Mouse (Mus musculus) midbrain, embryonic 16.5 days (tissue): Measurements from ENCODE around the gene Ilf3. TPM values are rescaled to one million over a fixed set of nuclear protein-coding genes. Genes with fewer than 3 reads are reported as not detected.

Experiments used
- ATAC-seq: fragments of 200-750 bp; cut with Nextera tagmentation; 2 replicates; pipeline ENCODE4 v1.8.0; 2017; ENCODE audit warnings: moderate TSS enrichment
- H3K27ac ChIP-seq: fragments of 300-500 bp; sonication (generic); 2 replicates; pipeline ENCODE4 v1.5.1; 2014; ENCODE audit warnings: mild to moderate bottlenecking, low read length, mixed read lengths
- H3K27me3 ChIP-seq: fragments of 300-500 bp; sonication (generic); 2 replicates; pipeline ENCODE4 v1.6.1; 2014; ENCODE audit warnings: low read depth, low read length, mixed read lengths; ENCODE audit not compliant: control insufficient read depth, insufficient read depth
- H3K36me3 ChIP-seq: fragments of 300-500 bp; sonication (generic); 2 replicates; pipeline ENCODE4 v1.6.1; 2014; ENCODE audit warnings: mild to moderate bottlenecking, low read length, moderate library complexity, mixed read lengths; ENCODE audit not compliant: control insufficient read depth, insufficient read depth
- H3K4me1 ChIP-seq: fragments of 300-500 bp; sonication (generic); 2 replicates; pipeline ENCODE4 v1.6.1; 2014; ENCODE audit warnings: mild to moderate bottlenecking, low read length, mixed read lengths; ENCODE audit not compliant: control insufficient read depth, insufficient read depth
- H3K4me2 ChIP-seq: fragments of 300-500 bp; sonication (generic); 2 replicates; pipeline ENCODE4 v1.6.1; 2014; ENCODE audit warnings: mild to moderate bottlenecking, low read length, mixed read lengths
- H3K4me3 ChIP-seq: fragments of 300-500 bp; sonication (generic); 2 replicates; pipeline ENCODE4 v1.5.1; 2014; ENCODE audit warnings: low read depth, mild to moderate bottlenecking, low read length, moderate library complexity, mixed read lengths
- H3K9ac ChIP-seq: fragments of 300-500 bp; sonication (generic); 2 replicates; pipeline ENCODE4 v1.6.1; 2014; ENCODE audit warnings: low read depth, low read length, mixed read lengths
- H3K9me3 ChIP-seq: fragments of 300-500 bp; sonication (generic); replicated peaks from 2 replicates; pipeline ENCODE4 v1.6.1; 2014; ENCODE audit warnings: mild to moderate bottlenecking, low read length, mixed read lengths; ENCODE audit not compliant: control insufficient read depth, poor library complexity, severe bottlenecking
- WGBS: fragments of 180-500 bp; shearing (Covaris S2); extraction: QIAGEN DNeasy Blood & Tissue Kit; methylation state at CpG from one replicate; pipeline ENCODE4 v1.1.7; 2014; 5-methylcytosine and 5-hydroxymethylcytosine counted together
- polyA plus RNA-seq: library from polyadenylated mRNA; unstranded; fragments of >200 nt; fragmentation: Nextera tagmentation; extraction: Ambion mirVana; gene quantifications from 2 replicates; pipeline ENCODE4 v1.2.1, GENCODE M21; 2015

Ilf3 gene
- polyA plus RNA-seq, 1 experiment from 2014 or later, result 228 TPM

DNA sequence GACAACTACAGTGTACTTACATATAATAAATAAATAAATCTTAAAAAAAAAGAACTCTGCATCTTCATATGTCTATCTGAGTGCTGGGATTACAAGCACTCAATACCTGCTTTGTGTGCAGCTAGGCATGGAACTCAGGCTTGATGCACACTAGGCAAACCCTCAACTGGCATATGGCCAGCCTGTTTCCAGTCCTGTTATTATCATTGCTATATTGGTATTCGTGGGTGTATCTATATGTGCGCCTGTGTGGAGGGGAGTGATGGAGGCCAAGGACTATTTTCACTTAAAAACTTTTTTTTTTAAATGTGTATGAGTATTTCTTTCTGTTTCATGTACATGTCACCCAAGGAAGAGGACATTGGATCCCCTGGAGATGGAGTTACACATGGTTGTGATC is 66.7 kb downstream of the Ilf3 start:
- H3K27ac ChIP-seq, result no peak overlapping the region
- H3K9ac ChIP-seq, result no peak overlapping the region
- H3K4me1 ChIP-seq, result no peaks in the 10 kb centered on the region
- no peak overlapping the region for H3K4me3 ChIP-seq
- H3K4me2 ChIP-seq, result no peak overlapping the region
- H3K9me3 ChIP-seq, result no peaks in the 10 kb centered on the region
- no peak for ATAC-seq
- no peaks in the 10 kb centered on the region for H3K27me3 ChIP-seq
- H3K36me3 ChIP-seq, result no peaks in the 10 kb centered on the region
- WGBS, result 93% methylated on average over 2 of the region's 2 CpGs

DNA sequence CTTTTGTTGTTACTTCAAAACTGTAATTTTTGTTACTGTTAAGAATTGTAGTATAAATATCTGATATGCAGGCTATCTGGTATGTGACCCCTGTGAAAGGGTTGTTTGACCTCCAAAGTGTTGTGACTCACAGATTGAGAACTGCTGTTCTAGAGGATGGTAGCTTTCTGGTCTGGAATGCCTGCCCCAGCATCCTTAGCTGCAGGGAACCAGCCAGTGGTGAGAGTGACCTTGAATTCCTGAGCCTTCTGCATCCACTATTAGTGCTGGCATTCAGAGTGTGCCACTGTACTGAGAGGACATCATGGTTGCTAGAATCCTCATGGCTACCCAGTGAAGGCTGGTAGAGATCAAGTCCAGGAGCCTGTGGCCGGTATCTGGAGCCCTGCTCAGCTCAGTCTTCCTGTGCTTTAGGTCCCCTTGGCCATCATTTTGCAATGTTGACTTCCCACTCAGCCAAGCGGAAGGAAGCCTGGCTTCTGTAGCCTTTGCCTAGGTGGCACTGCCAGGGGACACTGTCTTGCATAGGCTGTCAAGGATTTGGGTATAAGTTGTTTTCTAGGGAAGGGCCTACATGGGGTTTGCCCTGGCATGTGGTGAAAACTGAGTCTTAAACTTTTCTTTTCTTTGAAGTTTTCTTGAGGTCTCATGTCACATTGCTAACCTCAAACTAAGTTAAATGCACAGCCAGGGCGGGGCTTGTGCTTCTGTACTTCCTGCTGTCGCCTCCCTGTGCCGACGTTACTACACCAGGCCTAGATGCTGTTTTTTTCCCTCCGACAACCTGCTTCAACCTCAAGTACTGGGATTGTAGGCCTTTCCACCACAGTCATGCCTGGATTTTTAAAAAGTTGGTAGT is 68.3 kb downstream of the Ilf3 start:
- Histone ChIP-seq H3K4me2 (no peak overlapping the region), H3K27ac (no peak overlapping the region), H3K9ac (no peak overlapping the region), H3K27me3 (no peaks in the 10 kb centered on the region), H3K4me1 (no peaks in the 10 kb centered on the region), H3K36me3 (no peaks in the 10 kb centered on the region), H3K4me3 (no peak overlapping the region), H3K9me3 (no peaks in the 10 kb centered on the region)
- WGBS, result 95% methylated on average over 7 of the region's 7 CpGs
- no peak for ATAC-seq

DNA sequence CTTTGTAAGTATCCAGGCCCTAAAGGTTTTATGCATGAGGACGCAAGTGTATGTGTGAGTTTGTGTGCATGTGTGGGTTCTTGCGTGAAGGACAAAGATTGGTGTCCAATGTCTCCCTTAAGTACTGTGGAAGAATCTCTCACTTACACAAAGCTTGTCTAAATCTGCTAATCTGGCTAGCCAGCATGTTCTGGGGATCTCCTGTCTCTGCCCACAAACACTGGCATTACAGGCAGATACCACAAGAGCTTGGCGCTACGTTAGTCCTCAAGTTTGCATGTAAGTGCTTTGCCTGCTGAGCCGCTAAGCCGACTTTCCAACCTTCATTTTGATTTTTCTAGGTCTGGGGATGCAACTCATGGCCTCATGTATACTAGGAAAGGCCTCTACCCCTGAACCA is 69.9 kb downstream of the Ilf3 start:
- ATAC-seq, result no peak
- Histone ChIP-seq H3K4me3 (no peak overlapping the region), H3K36me3 (no peaks in the 10 kb centered on the region), H3K9ac (no peak overlapping the region), H3K27ac (no peak overlapping the region), H3K4me2 (no peak overlapping the region), H3K9me3 (no peaks in the 10 kb centered on the region), H3K27me3 (no peaks in the 10 kb centered on the region), H3K4me1 (no peaks in the 10 kb centered on the region)
- 94% methylated on average over 6 of the region's 6 CpGs for WGBS

- no peak for ATAC-seq
- Histone ChIP-seq H3K36me3 (no peaks in the 10 kb centered on the region), H3K9ac (no peak overlapping the region), H3K9me3 (no peaks in the 10 kb centered on the region), H3K4me3 (no peak overlapping the region), H3K27ac (no peak overlapping the region), H3K27me3 (no peaks in the 10 kb centered on the region), H3K4me1 (no peaks in the 10 kb centered on the region), H3K4me2 (no peak overlapping the region)
- WGBS, result 80% methylated on average over 3 of the region's 3 CpGs
These were observed 70.5 kb downstream of the Ilf3 start for GRCm38 (mm10) chr9:21438219-21438618.

GRCm38 (mm10) chr9:21439456-21439855 is 71.8 kb downstream of the Ilf3 start:
- Histone ChIP-seq H3K27me3 (no peaks in the 10 kb centered on the region), H3K36me3 (no peaks in the 10 kb centered on the region; the same call in 1 of the 2 replicates), H3K4me1 (no peaks in the 10 kb centered on the region), H3K4me2 (no peak overlapping the region), H3K9ac (no peak overlapping the region), H3K27ac (no peak overlapping the region), H3K4me3 (no peak overlapping the region), H3K9me3 (no peaks in the 10 kb centered on the region)
- 73% methylated on average over 3 of the region's 3 CpGs for WGBS
- ATAC-seq, result no peak

- no peaks in the 10 kb centered on the region; the same call in 1 of the 2 replicates for H3K36me3 ChIP-seq
- H3K9ac ChIP-seq, result no peak overlapping the region
- H3K27ac ChIP-seq, result no peak overlapping the region
- H3K27me3 ChIP-seq, result no peaks in the 10 kb centered on the region
- no peak overlapping the region for H3K4me2 ChIP-seq
- no peak overlapping the region for H3K4me3 ChIP-seq
- no peaks in the 10 kb centered on the region for H3K9me3 ChIP-seq
- 98% methylated on average over 2 of the region's 2 CpGs for WGBS
- H3K4me1 ChIP-seq, result no peaks in the 10 kb centered on the region
- no peak for ATAC-seq
These were observed 72.2 kb downstream of the Ilf3 start for GRCm38 (mm10) chr9:21439914-21440313.

DNA sequence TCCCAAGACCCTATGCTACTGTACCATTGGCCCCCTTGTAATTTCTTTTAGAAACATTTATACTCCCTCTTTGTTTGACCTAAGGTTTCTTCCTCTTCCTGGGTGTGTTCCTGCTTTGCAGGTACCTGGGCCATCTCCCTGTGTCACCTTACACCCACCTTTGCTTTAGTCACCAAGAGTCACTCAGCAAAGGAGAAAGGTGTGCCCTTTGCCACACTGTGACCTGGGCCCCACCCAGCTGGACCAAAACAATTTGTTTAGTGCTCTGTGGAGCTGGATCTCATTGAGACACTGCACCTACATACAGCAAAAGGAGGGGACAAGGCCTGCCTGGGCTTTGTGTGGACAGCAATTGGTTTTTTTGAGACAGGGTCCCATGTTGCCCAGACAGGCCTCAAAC is 72.7 kb downstream of the Ilf3 start:
- no peaks in the 10 kb centered on the region for H3K9me3 ChIP-seq
- H3K36me3 ChIP-seq, result no peaks in the 10 kb centered on the region; the same call in 1 of the 2 replicates
- H3K27me3 ChIP-seq, result no peaks in the 10 kb centered on the region
- H3K4me3 ChIP-seq, result no peak overlapping the region
- no peak overlapping the region for H3K9ac ChIP-seq
- H3K27ac ChIP-seq, result no peak overlapping the region
- no peak for ATAC-seq
- no peaks in the 10 kb centered on the region for H3K4me1 ChIP-seq
- no peak overlapping the region for H3K4me2 ChIP-seq

GRCm38 (mm10) chr9:21443853-21444252 is 76.2 kb downstream of the Ilf3 start:
- WGBS, result 95% methylated on average over 8 of the region's 8 CpGs
- no peaks in the 10 kb centered on the region for H3K9me3 ChIP-seq
- H3K9ac ChIP-seq, result no peak overlapping the region

DNA sequence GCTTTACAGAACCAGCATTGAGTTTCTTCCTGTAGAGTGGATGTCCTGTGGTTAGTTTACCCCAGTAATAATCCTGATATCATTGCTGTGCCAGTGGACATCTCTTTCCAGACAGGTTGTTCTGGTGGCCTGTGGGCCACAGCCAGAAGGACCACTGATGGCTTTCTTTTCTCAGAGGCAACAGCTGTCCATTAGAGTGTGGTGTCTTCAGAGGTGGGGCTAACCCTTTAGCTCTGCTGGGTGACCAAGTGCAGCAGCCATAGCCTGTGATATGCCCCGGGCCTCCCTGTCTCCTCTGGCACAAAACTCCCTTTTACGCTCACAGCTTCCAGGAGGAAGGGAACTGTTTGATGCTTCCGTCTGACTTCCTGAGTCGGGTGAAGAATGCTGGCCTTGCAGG is 76.9 kb downstream of the Ilf3 start:
- WGBS, result 94% methylated on average over 4 of the region's 4 CpGs
- Histone ChIP-seq H3K36me3 (no peaks in the 10 kb centered on the region; the same call in 1 of the 2 replicates), H3K4me1 (no peaks in the 10 kb centered on the region), H3K9me3 (no peaks in the 10 kb centered on the region), H3K4me3 (no peak overlapping the region), H3K9ac (no peak overlapping the region), H3K4me2 (no peak overlapping the region), H3K27ac (no peak overlapping the region), H3K27me3 (no peaks in the 10 kb centered on the region)
- ATAC-seq, result no peak

More at GRCm38 (mm10) chr9:21443853-21444252, 76.2 kb downstream of the Ilf3 start:
- Histone ChIP-seq H3K27me3 (no peaks in the 10 kb centered on the region), H3K4me2 (no peak overlapping the region), H3K4me3 (no peak overlapping the region), H3K27ac (no peak overlapping the region), H3K36me3 (no peaks in the 10 kb centered on the region; the same call in 1 of the 2 replicates), H3K4me1 (no peaks in the 10 kb centered on the region)
- no peak for ATAC-seq
